ENCODE assay signal across 13 mouse cellular contexts in the genomic region with DNA sequence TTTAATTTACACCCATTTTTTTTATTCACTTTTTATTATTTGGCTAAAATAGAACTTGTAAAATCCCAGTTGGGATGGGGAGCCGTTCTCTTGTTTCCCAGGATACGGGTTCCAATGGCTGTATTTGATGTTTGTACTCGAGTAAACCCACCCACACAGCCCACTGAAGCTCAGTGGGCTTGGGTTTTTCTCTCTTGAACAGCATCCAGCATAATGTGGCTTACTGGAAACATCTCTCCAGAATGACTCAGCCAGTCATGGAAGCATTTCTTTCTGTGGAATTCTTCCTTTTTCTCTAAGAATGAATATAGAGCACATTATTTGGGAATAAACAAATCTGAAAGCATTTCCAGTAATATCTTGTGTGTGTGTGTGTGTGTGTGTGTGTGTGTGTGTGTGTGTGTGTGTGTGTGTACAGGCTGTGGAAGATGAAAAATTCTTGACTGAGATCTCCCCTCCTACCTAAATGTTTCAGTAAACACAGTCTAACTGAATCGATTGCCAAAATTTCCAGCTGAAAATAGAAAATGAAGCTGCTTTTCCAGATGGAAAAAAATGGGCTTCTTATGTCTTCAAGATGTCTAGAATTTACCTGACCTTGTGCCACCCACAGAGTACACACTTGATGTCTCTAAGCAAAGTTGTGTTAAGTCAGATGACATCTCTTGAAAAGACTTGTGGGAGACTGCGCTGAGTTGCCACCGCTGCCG.
A peak's percentile ranks its signal among the peaks of the same experiment; 100 is the strongest.
DNase-seq lines count a peak whose midpoint lies in the region; ATAC-seq lines count a peak whose summit lies in the region.
"Had no signal": no experiment of that assay in that cellular context is flagged by ENCODE, and none has a peak within 500 bp of the region (broad histone marks: within the 10 kb centered on the region; RNA-seq: fewer than 3 reads in every experiment).

No protein-coding gene starts in this region.

- intact Hi-C loops in left cerebral cortex, postnatal 4 days (cut with DNase I) = no loop called here

- ATAC-seq in frontal cortex, adult (ENCODE audit: low TSS enrichment) = peak; percentile 76
- ATAC-seq: forebrain, embryonic 14.5 days; liver, postnatal 0 days had no signal

- DNase-seq in frontal cortex, postnatal 10 days (ENCODE audit: low spot score in 2 of 2) = no peak
- peak; percentile 12 to 23 for DNase-seq in left cerebral cortex, adult 18-20 months (ENCODE audit: low spot score in 2 of 2)
- no peak for DNase-seq in left cerebral cortex, postnatal 4 days
- peak; percentile 25 to 27 for DNase-seq in right cerebral cortex, adult 2 months (ENCODE audit: low spot score in 2 of 2)
- DNase-seq in right cerebral cortex, postnatal 14 days = no peak
- DNase-seq in telencephalon, adult 2 months (ENCODE audit: low read depth, low spot score) = peak; percentile 67
- DNase-seq in spleen, adult 18-20 months = no peak
- DNase-seq: adrenal gland, adult 2 months; cerebellum, adult 11-12 months; kidney, postnatal 10 days; liver, postnatal 0 days had no signal

Comparison
In these comparisons a context has a peak if more than half of its experiments do, and no peak if none do; other contexts are left out.
1. DNase-seq: peak in left cerebral cortex, adult 18-20 months (2 of 2), right cerebral cortex, adult 2 months (2 of 2) and telencephalon, adult 2 months (single experiment); none in frontal cortex, postnatal 10 days (0 of 2), left cerebral cortex, postnatal 4 days (single experiment), right cerebral cortex, postnatal 14 days (single experiment) and spleen, adult 18-20 months (0 of 2).